Mouse (Mus musculus) heart, embryonic 14.5 days (tissue): ENCODE data around the gene Rpl5. TPM values are rescaled to one million over a fixed set of nuclear protein-coding genes. Genes with fewer than 3 reads are reported as not detected.
"Not testable (repeated sequence)": the region's sequence is repeated elsewhere in the genome, so short reads cannot be mapped to it uniquely, and the experiment has no call there.

Experiments used
- ATAC-seq: fragments of 200-750 bp; cut with Nextera tagmentation; 2 replicates; pipeline ENCODE4 v1.8.0; 2017; ENCODE audit warnings: low read depth, moderate TSS enrichment; ENCODE audit not compliant: insufficient number of reproducible peaks, insufficient read depth, low FRiP score
- H3K27ac ChIP-seq, 2 experiments: fragments of 200-500 bp in 1 of 2; fragments of 300-500 bp in 1 of 2; sonication (generic) in 1 of 2; replicated peaks in 1 of 2; 2 replicates each; pipeline ENCODE4 v1.5.1; 2012 to 2014; ENCODE audit warnings: low read depth in 2 of 2, low read length in 2 of 2, control low read depth in 1 of 2, mild to moderate bottlenecking in 1 of 2, mixed read lengths in 1 of 2; ENCODE audit not compliant: control insufficient read depth in 1 of 2, insufficient read depth in 1 of 2
- H3K27me3 ChIP-seq: fragments of 300-500 bp; sonication (generic); 2 replicates; pipeline ENCODE4 v1.6.1; 2014; ENCODE audit warnings: mild to moderate bottlenecking, low read length, control low read depth; ENCODE audit not compliant: control insufficient read depth, insufficient read depth
- H3K36me3 ChIP-seq: fragments of 300-500 bp; sonication (generic); 2 replicates; pipeline ENCODE4 v1.6.1; 2014; ENCODE audit warnings: mild to moderate bottlenecking, control low read depth, low read length, mixed read lengths; ENCODE audit not compliant: control insufficient read depth, insufficient read depth
- H3K4me1 ChIP-seq, 2 experiments: fragments of 200-500 bp in 1 of 2; fragments of 300-500 bp in 1 of 2; sonication (generic) in 1 of 2; 2 replicates each; pipeline ENCODE4 v1.6.1; 2012 to 2014; ENCODE audit warnings: low read length in 2 of 2, control low read depth in 1 of 2, mixed read lengths in 1 of 2; ENCODE audit not compliant: control insufficient read depth in 2 of 2, insufficient read depth in 2 of 2
- H3K4me2 ChIP-seq: fragments of 300-500 bp; sonication (generic); 2 replicates; pipeline ENCODE4 v1.6.1; 2014; ENCODE audit warnings: mild to moderate bottlenecking, low read length
- H3K4me3 ChIP-seq, 2 experiments: fragments of 200-500 bp in 1 of 2; fragments of 300-500 bp in 1 of 2; sonication (generic) in 1 of 2; 2 replicates each; pipeline ENCODE4 v1.5.1; 2012 to 2014; ENCODE audit warnings: low read length in 2 of 2, mild to moderate bottlenecking in 2 of 2, control low read depth in 1 of 2, low read depth in 1 of 2, moderate library complexity in 1 of 2; ENCODE audit not compliant: control insufficient read depth in 1 of 2, insufficient read depth in 1 of 2
- H3K9ac ChIP-seq: fragments of 300-500 bp; sonication (generic); 2 replicates; pipeline ENCODE4 v1.6.1; 2014; ENCODE audit warnings: mild to moderate bottlenecking, low read length
- H3K9me3 ChIP-seq: fragments of 300-500 bp; sonication (generic); 2 replicates; pipeline ENCODE4 v1.6.1; 2016; ENCODE audit warnings: low read length, control low read depth; ENCODE audit not compliant: control insufficient read depth
- WGBS: fragments of 180-500 bp; shearing (Covaris S2); extraction: QIAGEN DNeasy Blood & Tissue Kit; methylation state at CpG from one replicate; pipeline ENCODE4 v1.1.7; 2014; 5-methylcytosine and 5-hydroxymethylcytosine counted together
- polyA plus RNA-seq: library from polyadenylated mRNA; unstranded; fragments of >200 nt; fragmentation: Nextera tagmentation; extraction: Ambion mirVana; gene quantifications from 2 replicates; pipeline ENCODE4 v1.2.1, GENCODE M21; 2014

Rpl5 gene
- polyA plus RNA-seq, 1 experiment from 2014 or later = 47.3 TPM

GRCm38 (mm10) chr5:107938483-107938882 is 38.2 kb downstream of the Rpl5 start:
- H3K27ac ChIP-seq, H3K9me3 ChIP-seq, H3K27me3 ChIP-seq, H3K4me3 ChIP-seq, ATAC-seq, H3K4me1 ChIP-seq, H3K4me2 ChIP-seq, H3K36me3 ChIP-seq, H3K9ac ChIP-seq: not testable (repeated sequence)
- 78% methylated on average over 1 of the region's 1 CpGs for WGBS

DNA sequence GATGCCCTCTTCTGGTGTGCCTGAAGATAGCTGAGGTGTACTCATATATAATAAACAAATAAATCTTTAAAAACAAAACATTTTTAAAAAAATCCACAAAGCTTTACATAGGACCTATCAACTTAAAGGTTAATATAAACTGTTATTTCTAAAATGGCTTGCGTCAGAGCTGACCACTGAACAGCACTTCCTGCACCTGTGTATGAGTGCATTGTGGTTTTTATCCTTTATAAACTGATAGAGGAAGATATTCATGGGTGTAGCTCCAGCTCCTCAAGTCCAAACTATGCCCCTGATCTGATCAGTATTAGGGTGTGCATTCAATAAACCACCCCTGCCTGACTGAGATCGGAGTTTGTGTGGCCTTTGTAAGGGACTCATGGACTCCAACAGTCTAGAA is 38.6 kb downstream of the Rpl5 start:
- no peak for ATAC-seq
- H3K9me3 ChIP-seq = no peaks in the 10 kb centered on the region
- no peak overlapping the region for H3K4me2 ChIP-seq
- no peak overlapping the region for H3K4me3 ChIP-seq
- H3K36me3 ChIP-seq = no peaks in the 10 kb centered on the region
- peaks cover 2 to 9% of the 10 kb centered on the region in 2 experiments; a peak in 1 of 4 replicates for H3K4me1 ChIP-seq
- no peak overlapping the region for H3K9ac ChIP-seq
- WGBS = 94% methylated on average over 2 of the region's 2 CpGs
- no peaks in the 10 kb centered on the region for H3K27me3 ChIP-seq
- H3K27ac ChIP-seq = no peak overlapping the region

- no peak for ATAC-seq
- Histone ChIP-seq H3K9ac (no peak overlapping the region), H3K4me2 (no peak overlapping the region), H3K36me3 (no peaks in the 10 kb centered on the region), H3K9me3 (no peaks in the 10 kb centered on the region), H3K27ac (no peak overlapping the region), H3K27me3 (no peaks in the 10 kb centered on the region), H3K4me3 (no peak overlapping the region), H3K4me1 (peaks cover 2 to 9% of the 10 kb centered on the region in 2 experiments; a peak in 1 of 4 replicates)
- 41% methylated on average over 3 of the region's 3 CpGs for WGBS
Measured at GRCm38 (mm10) chr5:107939701-107940100, 39.4 kb downstream of the Rpl5 start.

DNA sequence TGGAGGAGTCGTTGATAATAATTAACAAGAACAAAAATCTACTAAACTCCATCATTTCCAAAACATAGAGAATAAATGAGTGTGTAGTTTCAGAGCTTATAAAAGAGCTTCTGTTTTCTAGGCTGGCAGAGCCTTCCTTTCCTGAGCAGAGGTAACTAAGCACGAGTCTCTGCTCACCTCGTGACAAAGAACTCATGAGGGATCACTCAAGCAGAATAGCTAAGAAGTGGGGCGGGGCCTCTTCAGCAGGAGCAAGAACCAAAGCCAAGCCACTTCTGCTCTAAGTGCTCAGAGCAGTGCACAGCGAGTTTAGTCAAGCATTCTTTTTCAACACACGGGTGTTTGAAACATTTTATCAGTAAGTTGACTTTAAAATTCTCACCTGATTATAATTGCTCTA is 40.9 kb downstream of the Rpl5 start:
- no peak overlapping the region for H3K27ac ChIP-seq

GRCm38 (mm10) chr5:107942941-107943340 is 42.6 kb downstream of the Rpl5 start:
- H3K4me1 ChIP-seq = peaks cover 2 to 26% of the 10 kb centered on the region in 2 experiments; a peak in 3 of 4 replicates
- H3K4me2 ChIP-seq = no peak overlapping the region
- 86% methylated on average over 1 of the region's 1 CpGs for WGBS
- H3K4me3 ChIP-seq = no peak overlapping the region
- no peak for ATAC-seq
- no peaks in the 10 kb centered on the region for H3K36me3 ChIP-seq
- H3K27ac ChIP-seq = no peak overlapping the region
- no peaks in the 10 kb centered on the region for H3K9me3 ChIP-seq
- no peak overlapping the region for H3K9ac ChIP-seq
- no peaks in the 10 kb centered on the region for H3K27me3 ChIP-seq

More for the DNA sequence above, 40.9 kb downstream of the Rpl5 start:
- Histone ChIP-seq H3K4me2 (no peak overlapping the region), H3K4me3 (no peak overlapping the region), H3K9ac (no peak overlapping the region), H3K9me3 (no peaks in the 10 kb centered on the region), H3K36me3 (no peaks in the 10 kb centered on the region), H3K4me1 (peaks cover 2 to 9% of the 10 kb centered on the region in 2 experiments; a peak in 1 of 4 replicates), H3K27me3 (no peaks in the 10 kb centered on the region)
- no peak for ATAC-seq
- WGBS = 39% methylated on average over 6 of the region's 6 CpGs

- H3K9me3 ChIP-seq = no peaks in the 10 kb centered on the region
- 85% methylated on average over 6 of the region's 6 CpGs for WGBS
- H3K4me2 ChIP-seq = no peak overlapping the region
- no peak overlapping the region for H3K27ac ChIP-seq
- H3K27me3 ChIP-seq = no peaks in the 10 kb centered on the region
- H3K4me1 ChIP-seq = peaks cover 2 to 27% of the 10 kb centered on the region in 2 experiments; a peak in 3 of 4 replicates
- H3K9ac ChIP-seq = no peak overlapping the region
- no peak overlapping the region for H3K4me3 ChIP-seq
- no peak for ATAC-seq
- H3K36me3 ChIP-seq = no peaks in the 10 kb centered on the region
Measured at GRCm38 (mm10) chr5:107943526-107943925, 43.2 kb downstream of the Rpl5 start.

DNA sequence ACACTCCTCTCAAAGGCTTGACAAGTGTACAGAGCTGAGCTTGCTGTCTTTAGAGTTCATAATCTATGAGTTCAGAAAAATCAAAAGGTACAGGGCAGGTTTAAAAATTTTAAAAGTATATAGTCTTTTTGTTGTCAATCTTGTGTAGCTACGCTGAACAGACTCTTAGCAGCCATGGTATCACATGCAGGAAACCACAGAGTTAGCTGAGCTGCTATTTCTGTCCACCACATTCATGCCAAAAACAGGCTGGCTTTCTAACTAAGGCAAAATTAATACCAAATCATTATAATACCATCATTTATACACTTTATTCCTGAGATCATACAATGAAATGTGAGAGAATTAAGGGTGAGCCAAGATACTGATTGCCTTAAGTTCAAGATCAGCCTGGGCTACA is 46.2 kb downstream of the Rpl5 start:
- Histone ChIP-seq H3K9me3 (no peaks in the 10 kb centered on the region), H3K4me1 (peaks cover 0 to 18% of the 10 kb centered on the region in 2 experiments; a peak in 2 of 4 replicates), H3K4me3 (no peak overlapping the region), H3K27me3 (no peaks in the 10 kb centered on the region), H3K4me2 (no peak overlapping the region), H3K27ac (peak overlapping the region in 1 of 2 experiments; percentile 75; a peak in 1 of 4 replicates), H3K9ac (no peak overlapping the region), H3K36me3 (no peaks in the 10 kb centered on the region)
- 74% methylated on average over 1 of the region's 1 CpGs for WGBS
- ATAC-seq = no peak

GRCm38 (mm10) chr5:107947548-107947947 is 47.2 kb downstream of the Rpl5 start:
- Histone ChIP-seq H3K27me3 (no peaks in the 10 kb centered on the region), H3K4me2 (0 out of 2 replicates have a peak overlapping the region, but pooled peaks have one; percentile 3), H3K9ac (no peak overlapping the region), H3K4me1 (peaks cover 0 to 18% of the 10 kb centered on the region in 2 experiments; a peak in 2 of 4 replicates), H3K9me3 (no peaks in the 10 kb centered on the region), H3K36me3 (no peaks in the 10 kb centered on the region), H3K4me3 (no peak overlapping the region), H3K27ac (peak overlapping the region; percentile 48 to 75)
- 53% methylated on average over 2 of the region's 2 CpGs for WGBS
- ATAC-seq = peak; percentile 72
